Mouse (Mus musculus) liver, adult (tissue): Measurements from ENCODE around the gene Pard6a.

ENCODE experiments used
- GATA4 ChIP-seq: IDR thresholded peaks from 2 replicates; pipeline ENCODE4 v1.6.1; 2014; ENCODE audit warnings: mild to moderate bottlenecking, low read length; ENCODE audit not compliant: insufficient replicate concordance

Gene Pard6a

GRCm38 (mm10) chr8:105700966-105701824, at the start of gene Pard6a, which contains the start of gene Acd:
TSS of gene Pard6a (plus strand) at chr8:105701148.
TSS of gene Acd (minus strand) at chr8:105701102.
- no peak for TF ChIP-seq GATA4

GRCm38 (mm10) chr8:105657641-105658040, 43.3 kb upstream of the Pard6a start:
- no peak for TF ChIP-seq GATA4

GRCm38 (mm10) chr8:105661167-105661566, 39.8 kb upstream of the Pard6a start:
- no peak for TF ChIP-seq GATA4

GRCm38 (mm10) chr8:105677891-105678290, 23.1 kb upstream of the Pard6a start:
- TF ChIP-seq GATA4: no peak

- no peak for TF ChIP-seq GATA4
These were observed 15.6 kb upstream of the Pard6a start for GRCm38 (mm10) chr8:105685325-105685724.

DNA sequence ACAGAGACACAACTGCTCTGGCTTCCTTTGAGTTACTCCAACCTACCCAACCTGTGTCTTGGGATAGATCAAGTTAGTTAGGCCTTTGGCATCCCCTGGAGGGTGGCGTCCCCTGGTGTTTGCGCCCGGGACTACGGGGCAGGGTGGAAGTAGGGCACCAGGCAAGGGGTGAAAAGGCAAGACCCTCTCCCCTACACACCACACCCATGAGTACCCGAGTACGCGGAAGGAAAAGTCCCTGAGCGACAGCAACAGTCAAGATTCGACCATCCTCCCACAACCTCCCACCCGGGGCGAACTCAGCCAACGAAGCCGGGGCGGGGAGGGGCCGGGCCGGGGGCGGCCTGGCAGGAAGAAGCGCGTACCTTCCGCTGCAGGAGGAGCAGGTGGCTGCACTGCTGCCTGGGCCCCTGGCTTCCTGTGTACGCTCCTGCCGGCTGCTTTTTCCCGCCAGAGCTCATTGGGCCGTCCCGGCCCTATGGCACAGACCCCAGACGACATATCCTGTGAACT, 15.1 kb upstream of the Pard6a start, which contains the start of gene Carmil2:
TSS of gene Carmil2 (plus strand) at position 479 of the 513 bp plus-strand sequence.
- TF ChIP-seq GATA4: no peak

- no peak for TF ChIP-seq GATA4
These were observed 14.4 kb upstream of the Pard6a start for GRCm38 (mm10) chr8:105686551-105686950.

GRCm38 (mm10) chr8:105687512-105687911, 13.4 kb upstream of the Pard6a start:
- no peak for TF ChIP-seq GATA4

DNA sequence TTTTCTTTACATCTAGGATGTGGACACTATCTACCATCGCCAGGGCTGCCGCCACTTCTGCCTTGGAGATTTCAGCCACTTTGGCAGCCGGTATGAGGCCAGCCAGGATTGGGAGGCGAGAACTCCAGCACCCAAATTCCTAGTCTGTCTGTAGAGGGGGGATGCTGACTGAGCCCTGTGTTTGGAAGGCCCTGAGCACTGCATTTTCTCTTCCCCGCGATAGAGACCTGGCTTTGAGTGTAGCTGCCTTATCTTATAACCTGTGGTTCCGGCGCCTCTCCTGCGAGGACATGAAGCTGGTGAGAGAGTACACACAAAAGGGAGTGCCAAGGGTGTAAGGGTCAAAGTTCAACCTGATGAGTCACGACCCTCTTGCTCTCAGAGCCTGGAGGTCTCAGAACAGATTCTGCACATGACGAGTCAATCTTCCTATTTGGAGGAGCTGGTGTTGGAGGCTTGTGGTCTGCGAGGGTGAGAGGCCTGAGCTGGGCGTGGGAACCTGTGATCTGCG, 12.7 kb upstream of the Pard6a start:
- TF ChIP-seq GATA4: no peak

GRCm38 (mm10) chr8:105689256-105689982, 11.5 kb upstream of the Pard6a start:
- no peak for TF ChIP-seq GATA4

- no peak for TF ChIP-seq GATA4
These were observed 11.0 kb upstream of the Pard6a start for GRCm38 (mm10) chr8:105689983-105690360.

- no peak for TF ChIP-seq GATA4
These were observed 10.0 kb upstream of the Pard6a start for GRCm38 (mm10) chr8:105690978-105691377.

DNA sequence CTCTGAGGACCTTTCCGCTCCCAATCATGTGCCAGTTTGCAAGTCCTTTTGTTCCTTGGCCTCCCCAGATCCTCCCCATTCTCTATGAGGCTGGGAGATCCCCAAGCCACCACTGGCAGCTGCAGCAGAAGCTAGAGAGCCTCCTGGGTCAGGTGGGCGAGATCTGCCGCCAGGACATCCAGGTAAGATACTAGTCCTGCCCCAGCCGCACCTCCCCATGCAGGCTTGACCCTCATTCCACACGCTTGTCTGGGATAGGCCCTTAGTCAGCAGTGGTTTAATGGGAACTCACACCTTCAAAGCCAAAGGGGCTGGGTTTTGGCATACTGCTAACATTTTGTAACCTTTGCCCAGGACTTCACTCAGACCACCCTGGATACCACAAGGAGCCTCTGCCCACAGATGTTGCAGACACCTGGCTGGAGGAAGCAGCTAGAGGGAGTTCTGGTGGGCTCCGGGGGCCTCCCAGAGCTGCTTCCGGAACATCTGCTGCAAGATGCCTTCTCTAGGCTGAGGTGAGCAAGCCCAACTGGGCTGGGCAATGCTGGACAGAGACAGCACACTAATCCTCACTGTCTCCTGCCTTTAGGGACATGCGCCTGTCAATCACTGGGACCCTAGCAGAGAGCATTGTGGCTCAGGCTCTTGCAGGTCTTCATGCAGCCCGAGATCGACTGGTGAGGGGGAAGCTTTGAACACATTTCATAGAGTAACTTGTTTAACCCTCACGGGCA, 8.3 kb upstream of the Pard6a start:
- TF ChIP-seq GATA4: no peak

GRCm38 (mm10) chr8:105693648-105694047, 7.3 kb upstream of the Pard6a start:
- TF ChIP-seq GATA4: no peak
